Mouse (Mus musculus): Measurements from ENCODE around the gene Olfr332.
A peak's percentile ranks its signal among the peaks of the same experiment; 100 is the strongest.
"Not testable (repeated sequence)": the region's sequence is repeated elsewhere in the genome, so short reads cannot be mapped to it uniquely, and the experiment has no call there.

Olfr332 gene

GRCm38 (mm10) chr11:58492455-58492854, at the start of gene Olfr332:
Gene Olfr332 (minus strand): TSS chr11:58492555.
- DNase-seq: no peak

GRCm38 (mm10) chr11:58534736-58535135, 42.4 kb upstream of the Olfr332 start, which contains the start of gene Olfr330:
Gene Olfr330 (minus strand): TSS chr11:58534836.
- not testable (repeated sequence) for DNase-seq

GRCm38 (mm10) chr11:58519756-58520155, 27.4 kb upstream of the Olfr332 start:
- peak; percentile 5 to 16 for DNase-seq

GRCm38 (mm10) chr11:58518916-58519315, 26.6 kb upstream of the Olfr332 start:
- peak; percentile 59 to 66 for DNase-seq

GRCm38 (mm10) chr11:58509058-58509457, 16.7 kb upstream of the Olfr332 start:
- not testable (repeated sequence) for DNase-seq

GRCm38 (mm10) chr11:58502472-58502871, 10.1 kb upstream of the Olfr332 start, which contains the start of gene Olfr331:
Gene Olfr331 (minus strand): TSS chr11:58502572.
- not testable (repeated sequence) for DNase-seq

GRCm38 (mm10) chr11:58499290-58499689, 6.9 kb upstream of the Olfr332 start:
- no peak for DNase-seq

- DNase-seq: no peak
Measured at GRCm38 (mm10) chr11:58498761-58499160, 6.4 kb upstream of the Olfr332 start.

- no peak for DNase-seq
Measured at GRCm38 (mm10) chr11:58462170-58462569, 30.2 kb downstream of the Olfr332 start, which contains the start of gene Olfr30. Gene Olfr30 (minus strand): TSS chr11:58462270.

GRCm38 (mm10) chr11:58453592-58453991, 38.8 kb downstream of the Olfr332 start:
- no peak for DNase-seq

- no peak for DNase-seq
Measured at GRCm38 (mm10) chr11:58452759-58453158, 39.6 kb downstream of the Olfr332 start, which contains the start of gene Lypd9. Gene Lypd9 (minus strand): TSS chr11:58452923.
